Mouse (Mus musculus): ENCODE data around the gene Taf6. TPM values are rescaled to one million over a fixed set of nuclear protein-coding genes. Genes with fewer than 3 reads are reported as not detected.

The Taf6 gene
- total and polyA plus RNA-seq, 3 experiments, result 60.2 to 61.5 (median 60.9) TPM

DNA sequence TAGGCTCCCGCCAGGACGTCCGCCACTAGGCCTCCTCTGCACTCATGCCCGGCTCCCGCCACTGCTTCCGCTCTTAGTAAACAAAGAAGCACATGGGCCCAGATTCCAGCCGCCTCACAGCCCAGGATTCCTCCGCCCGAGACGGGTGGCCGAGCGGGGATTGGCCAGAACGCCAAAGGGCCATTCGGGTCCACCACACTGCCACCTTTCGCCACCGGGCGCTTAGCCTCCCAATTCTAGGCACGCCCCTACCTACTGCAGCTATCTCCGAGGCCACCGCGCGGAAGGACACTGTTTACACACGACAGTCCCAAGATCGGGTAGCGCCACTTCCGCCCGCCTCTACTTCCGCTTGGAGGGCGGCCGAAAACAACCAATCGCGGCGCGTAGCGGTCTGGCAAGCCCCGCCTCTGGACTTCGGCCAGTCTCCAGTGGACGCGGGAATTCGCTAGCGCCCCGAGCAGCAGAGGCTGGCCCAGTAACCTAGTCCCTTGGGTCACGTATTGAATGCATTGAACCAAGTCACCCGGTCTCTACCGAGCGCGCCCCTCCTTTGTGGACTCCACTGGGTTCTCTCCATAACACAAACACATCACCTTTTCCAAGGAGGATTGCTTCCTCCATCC, 16.2 kb downstream of the Taf6 start:
- H3K79me2 ChIP-seq (replicated peaks; ENCODE audit: control insufficient read depth, extremely low read depth, insufficient read depth, poor library complexity, severe bottlenecking), result peaks cover 30% of the 10 kb centered on the region
- H3K9ac ChIP-seq (ENCODE audit: insufficient read depth, low read depth), result peak overlapping the region; percentile 91
- peak overlapping the region; percentile 44; the same call in 1 of the 2 replicates for H3K4me2 ChIP-seq (ENCODE audit: insufficient read depth, low read depth, poor library complexity, severe bottlenecking)
- H3K36me3 ChIP-seq (replicated peaks in 1 of 2; ENCODE audit: control insufficient read depth in 1 of 2, insufficient read depth in 1 of 2, low read length in 1 of 2), result peaks cover 55 to 66% of the 10 kb centered on the region in 2 experiments
- in situ Hi-C loops (cut with MboI; ENCODE audit: low pct_ligation_motif_present, low pct_unique_long_range_greater_than_20kb, low sequenced_read_pairs) (no loop called here), dilution Hi-C loops (cut with MboI; ENCODE audit: extremely low pct_ligation_motif_present, extremely low pct_unique_long_range_greater_than_20kb, low sequenced_read_pairs) (no loop called here)
- H3K4me3 ChIP-seq (replicated peaks in 1 of 3; ENCODE audit: low read depth in 2 of 3, low read length in 2 of 3, poor library complexity in 1 of 3), result peak overlapping the region; percentile 82 to 98 (median 88)
- no peaks in the 10 kb centered on the region for H3K27me3 ChIP-seq (replicated peaks)
- no peak for TF ChIP-seq USF2 (conservative IDR thresholded peaks at IDR 0.05; ENCODE audit: low read depth, low read length)
- peak; percentile 34; the same call in 1 of the 2 replicates for TF ChIP-seq MAZ (IDR thresholded peaks at IDR 0.05; ENCODE audit: low read depth, low read length)
- TF ChIP-seq ELF1 (IDR thresholded peaks at IDR 0.05; ENCODE audit: low read depth, low read length), result peak; percentile 92
- no peak for TF ChIP-seq MAFK (IDR thresholded peaks at IDR 0.05; ENCODE audit: insufficient replicate concordance, low read length)
- 0 out of 2 replicates have a peak, but pooled peaks have one; percentile 37 for TF ChIP-seq MEF2A (IDR thresholded peaks at IDR 0.05; ENCODE audit: borderline replicate concordance, low read depth, low read length)
- no peak for TF ChIP-seq SMC3 (IDR thresholded peaks at IDR 0.05; ENCODE audit: low read depth, low read length)
- TF ChIP-seq IRF4 (IDR thresholded peaks at IDR 0.05; ENCODE audit: low read depth, low read length), result no peak
- TF ChIP-seq USF1 (IDR thresholded peaks at IDR 0.05; ENCODE audit: low read depth, low read length), result no peak
- no peak for TF ChIP-seq CTCF (conservative IDR thresholded peaks at IDR 0.05 in 1 of 2, IDR thresholded peaks at IDR 0.05 in 1 of 2; ENCODE audit: low read depth in 2 of 2, low read length in 2 of 2)
- no peak for TF ChIP-seq PAX5 (IDR thresholded peaks at IDR 0.05; ENCODE audit: low read length)
- peak; percentile 54; the same call in 1 of the 2 replicates for TF ChIP-seq ZMIZ1 (IDR thresholded peaks at IDR 0.05; ENCODE audit: low read depth, low read length)
- no peak for TF ChIP-seq ZNF384 (IDR thresholded peaks at IDR 0.05; ENCODE audit: low read depth, low read length)
- no peak for TF ChIP-seq ZKSCAN1 (IDR thresholded peaks at IDR 0.05; ENCODE audit: borderline replicate concordance, low read depth, low read length)
- no peak for TF ChIP-seq CHD1 (IDR thresholded peaks at IDR 0.05; ENCODE audit: low read depth, low read length)
- peak; percentile 75; the same call in 1 of the 2 replicates for TF ChIP-seq UBTF (IDR thresholded peaks at IDR 0.05; ENCODE audit: low read depth, low read length)
- TF ChIP-seq NRF1 (IDR thresholded peaks at IDR 0.05; ENCODE audit: low read depth, low read length), result 0 out of 2 replicates have a peak, but pooled peaks have one; percentile 28
- TF ChIP-seq NELFE (IDR thresholded peaks at IDR 0.05; ENCODE audit: low read depth, low read length), result peak; percentile 59; the same call in 1 of the 2 replicates
- no peak for TF ChIP-seq TBP (conservative IDR thresholded peaks at IDR 0.05; ENCODE audit: low read depth, low read length)
- TF ChIP-seq EP300 (IDR thresholded peaks at IDR 0.05; ENCODE audit: low read length), result no peak
- peak; percentile 17; the same call in 1 of the 2 replicates for TF ChIP-seq TCF12 (IDR thresholded peaks at IDR 0.05; ENCODE audit: low read depth, low read length)
- peak; percentile 56 for TF ChIP-seq CHD2 (IDR thresholded peaks at IDR 0.05; ENCODE audit: low read length)
- no peak for TF ChIP-seq JUND (conservative IDR thresholded peaks at IDR 0.05; ENCODE audit: low read depth, low read length)
- peak; percentile 73; the same call in 1 of the 2 replicates for TF ChIP-seq E2F4 (IDR thresholded peaks at IDR 0.05; ENCODE audit: insufficient replicate concordance, low read depth, low read length)
- no peak for TF ChIP-seq JUN (IDR thresholded peaks at IDR 0.05; ENCODE audit: insufficient read depth, low read depth, low read length)
- no peak for TF ChIP-seq BHLHE40 (IDR thresholded peaks at IDR 0.05; ENCODE audit: low read depth, low read length)
- no peak for TF ChIP-seq ZC3H11A (IDR thresholded peaks at IDR 0.05; ENCODE audit: low read depth, low read length)
- TF ChIP-seq HCFC1 (IDR thresholded peaks at IDR 0.05; ENCODE audit: low read depth, low read length), result peak; percentile 82
- peak; percentile 97 for TF ChIP-seq MAX (IDR thresholded peaks at IDR 0.05; ENCODE audit: low read length)
- no peak for TF ChIP-seq RCOR1 (conservative IDR thresholded peaks at IDR 0.05; ENCODE audit: low read depth, low read length)
- peak; percentile 69 for TF ChIP-seq POLR2A (IDR thresholded peaks at IDR 0.05; ENCODE audit: low read depth, low read length)
- peak; percentile 82 for TF ChIP-seq KAT2A (IDR thresholded peaks at IDR 0.05; ENCODE audit: insufficient replicate concordance, low read length)
- no peak for TF ChIP-seq ETS1 (conservative IDR thresholded peaks at IDR 0.05; ENCODE audit: low read depth, low read length)
- TF ChIP-seq MXI1 (IDR thresholded peaks at IDR 0.05; ENCODE audit: low read depth, low read length), result peak; percentile 98
- TF ChIP-seq SIN3A (IDR thresholded peaks at IDR 0.05; ENCODE audit: low read length), result peak; percentile 100
- no peak for TF ChIP-seq GABPA (IDR thresholded peaks at IDR 0.05; ENCODE audit: insufficient replicate concordance, low read depth, low read length)
- TF ChIP-seq MYC (IDR thresholded peaks at IDR 0.05; ENCODE audit: low read depth, low read length), result no peak; the same call in 1 of the 2 replicates
- no peak for TF ChIP-seq RAD21 (IDR thresholded peaks at IDR 0.05; ENCODE audit: low read depth, low read length)
- TF ChIP-seq POLR2AphosphoS2 (IDR thresholded peaks at IDR 0.05; ENCODE audit: low read depth, low read length), result peak; percentile 68; the same call in 1 of the 2 replicates
- H3K4me1 ChIP-seq (ENCODE audit: control insufficient read depth in 1 of 2, insufficient read depth in 2 of 2), result peaks cover 11 to 27% of the 10 kb centered on the region in 2 experiments
- peak; percentile 93 for DNase-seq (ENCODE audit: extremely low read depth)
- peak overlapping the region; percentile 79 for H3K27ac ChIP-seq (ENCODE audit: insufficient read depth, low read depth)
- H3K9me3 ChIP-seq (replicated peaks; ENCODE audit: low read length), result no peaks in the 10 kb centered on the region
